Mouse (Mus musculus) hindbrain, embryonic 12.5 days (tissue): ENCODE results near the gene Zbtb38. TPM values are rescaled to one million over a fixed set of nuclear protein-coding genes. Genes with fewer than 3 reads are reported as not detected.

Experiments used
- ATAC-seq: fragments of 200-750 bp; cut with Nextera tagmentation; 2 replicates; pipeline ENCODE4 v1.8.0; 2017; ENCODE audit warnings: moderate TSS enrichment; ENCODE audit not compliant: low FRiP score
- H3K27ac ChIP-seq: fragments of 300-500 bp; sonication (generic); 2 replicates; pipeline ENCODE4 v1.5.1; 2016; ENCODE audit warnings: mild to moderate bottlenecking
- H3K27me3 ChIP-seq: fragments of 300-500 bp; sonication (generic); 2 replicates; pipeline ENCODE4 v1.6.1; 2016; ENCODE audit warnings: mild to moderate bottlenecking
- H3K36me3 ChIP-seq: fragments of 300-500 bp; sonication (generic); 2 replicates; pipeline ENCODE4 v1.6.1; 2016; ENCODE audit warnings: mild to moderate bottlenecking
- H3K4me1 ChIP-seq: fragments of 300-500 bp; sonication (generic); 2 replicates; pipeline ENCODE4 v1.6.1; 2016
- H3K4me2 ChIP-seq: fragments of 300-500 bp; sonication (generic); replicated peaks from 2 replicates; pipeline ENCODE4 v1.6.1; 2016; ENCODE audit warnings: mild to moderate bottlenecking
- H3K4me3 ChIP-seq: fragments of 300-500 bp; sonication (generic); 2 replicates; pipeline ENCODE4 v1.5.1; 2016; ENCODE audit warnings: mild to moderate bottlenecking
- H3K9ac ChIP-seq: fragments of 300-500 bp; sonication (generic); 2 replicates; pipeline ENCODE4 v1.6.1; 2016; ENCODE audit warnings: mild to moderate bottlenecking, moderate library complexity
- H3K9me3 ChIP-seq: fragments of 300-500 bp; sonication (generic); replicated peaks from 2 replicates; pipeline ENCODE4 v1.6.1; 2016; ENCODE audit warnings: mild to moderate bottlenecking
- WGBS: fragments of 180-500 bp; shearing (Covaris S2); methylation state at CpG from one replicate; pipeline ENCODE4 v1.1.7; 2016; 5-methylcytosine and 5-hydroxymethylcytosine counted together
- polyA plus RNA-seq: library from polyadenylated mRNA; unstranded; fragments of >200 nt; fragmentation: Nextera tagmentation; extraction: Ambion mirVana; gene quantifications from 2 replicates; pipeline ENCODE4 v1.2.1, GENCODE M21; 2016

Zbtb38 gene
- polyA plus RNA-seq, 1 experiment from 2014 or later, result 18.0 TPM

DNA sequence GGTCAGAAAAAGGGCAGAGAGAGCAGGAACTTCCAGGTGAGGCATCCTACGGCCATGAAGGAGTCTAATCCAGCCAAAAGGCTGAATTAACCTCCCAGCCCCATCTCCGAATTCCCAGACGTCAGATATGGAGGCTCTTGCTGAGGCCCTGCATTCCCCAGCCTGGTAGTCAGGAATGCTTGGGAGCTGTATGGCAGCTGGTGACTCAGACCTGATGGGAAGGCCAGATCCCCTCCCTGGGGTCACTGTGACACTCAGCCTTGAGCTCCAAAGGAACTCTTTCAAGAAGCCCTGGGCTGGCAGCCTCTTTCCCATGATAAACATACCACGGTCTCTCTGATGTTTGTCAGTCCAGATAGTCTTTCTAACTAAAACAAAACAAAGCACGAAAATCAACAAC is 30.6 kb upstream of the Zbtb38 start:
- WGBS, result 54% methylated on average over 5 of the region's 5 CpGs
- H3K9ac ChIP-seq, result no peak overlapping the region
- H3K36me3 ChIP-seq, result no peaks in the 10 kb centered on the region
- no peak for ATAC-seq
- H3K4me2 ChIP-seq, result no peak overlapping the region
- no peak overlapping the region for H3K4me3 ChIP-seq
- peaks cover 2% of the 10 kb centered on the region; the same call in 1 of the 2 replicates for H3K4me1 ChIP-seq
- no peaks in the 10 kb centered on the region for H3K9me3 ChIP-seq
- no peaks in the 10 kb centered on the region for H3K27me3 ChIP-seq
- H3K27ac ChIP-seq, result no peak overlapping the region

DNA sequence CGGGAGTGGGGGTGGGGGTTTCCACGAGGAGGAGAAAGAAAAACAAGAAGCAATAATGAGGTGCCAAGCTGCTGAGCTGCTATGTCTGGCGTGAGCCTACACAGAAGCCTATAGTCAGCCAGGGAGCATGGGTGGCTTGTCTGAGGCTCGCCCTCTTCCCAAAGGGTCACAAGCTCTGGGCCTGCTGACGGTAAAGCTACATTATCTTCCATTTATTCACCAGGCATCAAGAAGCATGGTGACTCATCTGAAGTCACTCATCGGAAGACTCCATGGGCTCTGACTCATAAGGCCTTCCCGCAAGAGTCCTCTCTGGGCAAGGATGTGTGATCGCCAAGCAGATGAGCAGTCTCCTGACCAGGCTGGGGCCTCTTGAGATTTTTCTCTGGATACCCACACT is 29.4 kb upstream of the Zbtb38 start:
- Histone ChIP-seq H3K4me2 (no peak overlapping the region), H3K36me3 (no peaks in the 10 kb centered on the region), H3K9me3 (no peaks in the 10 kb centered on the region), H3K4me1 (peaks cover 2% of the 10 kb centered on the region; the same call in 1 of the 2 replicates), H3K27me3 (no peaks in the 10 kb centered on the region), H3K9ac (no peak overlapping the region), H3K27ac (no peak overlapping the region), H3K4me3 (no peak overlapping the region)
- 78% methylated on average over 8 of the region's 8 CpGs for WGBS
- ATAC-seq, result no peak

DNA sequence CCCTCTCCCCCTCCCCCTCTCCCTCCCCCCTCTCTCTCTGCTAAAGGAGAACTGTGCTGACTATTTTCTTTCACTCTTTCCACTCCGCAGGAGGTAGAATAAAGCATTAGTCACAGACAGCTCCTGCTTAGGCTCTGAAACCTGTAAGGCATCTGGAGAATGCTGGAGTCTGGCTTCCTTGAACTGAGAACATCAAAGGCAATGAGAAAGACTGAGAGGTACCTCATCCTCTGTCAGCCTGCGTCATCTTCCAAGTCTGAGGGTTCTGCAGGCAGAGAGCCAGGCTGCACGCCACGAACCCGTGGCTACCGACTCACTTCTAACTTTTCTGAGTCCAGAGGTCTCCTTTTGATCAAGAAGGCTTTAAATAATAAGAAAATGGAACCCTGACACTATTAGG is 20.5 kb upstream of the Zbtb38 start:
- Histone ChIP-seq H3K4me1 (peaks cover 9% of the 10 kb centered on the region; the same call in 1 of the 2 replicates), H3K36me3 (no peaks in the 10 kb centered on the region), H3K9ac (no peak overlapping the region), H3K27ac (no peak overlapping the region), H3K4me2 (no peak overlapping the region), H3K9me3 (no peaks in the 10 kb centered on the region), H3K27me3 (no peaks in the 10 kb centered on the region), H3K4me3 (no peak overlapping the region)
- no peak for ATAC-seq
- WGBS, result 8% methylated on average over 6 of the region's 6 CpGs

DNA sequence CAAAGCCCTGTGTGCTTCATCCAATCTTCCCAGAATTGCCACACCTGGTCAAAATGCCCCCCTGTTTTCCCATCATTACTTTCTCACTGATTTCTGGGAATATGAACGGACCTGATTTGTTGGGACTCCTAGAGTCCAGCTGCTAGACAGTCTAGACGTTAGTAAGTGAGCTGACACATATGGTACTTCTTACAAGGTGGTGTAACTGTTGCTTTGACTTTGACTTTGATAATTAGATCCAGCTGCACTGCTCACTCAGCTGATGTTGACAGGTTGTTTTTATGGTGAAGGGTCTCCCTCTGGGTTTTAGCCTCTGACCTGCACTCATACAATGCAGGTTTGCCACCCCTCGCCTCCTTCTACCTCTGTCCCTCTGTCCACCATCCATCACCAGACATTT is 17.8 kb upstream of the Zbtb38 start:
- ATAC-seq, result no peak
- H3K9me3 ChIP-seq, result no peaks in the 10 kb centered on the region
- no peak overlapping the region for H3K4me2 ChIP-seq
- WGBS, result 75% methylated on average over 3 of the region's 3 CpGs
- H3K4me3 ChIP-seq, result no peak overlapping the region
- H3K9ac ChIP-seq, result no peak overlapping the region
- H3K27me3 ChIP-seq, result no peaks in the 10 kb centered on the region
- peaks cover 9% of the 10 kb centered on the region; the same call in 1 of the 2 replicates for H3K4me1 ChIP-seq
- H3K27ac ChIP-seq, result no peak overlapping the region
- no peaks in the 10 kb centered on the region for H3K36me3 ChIP-seq

DNA sequence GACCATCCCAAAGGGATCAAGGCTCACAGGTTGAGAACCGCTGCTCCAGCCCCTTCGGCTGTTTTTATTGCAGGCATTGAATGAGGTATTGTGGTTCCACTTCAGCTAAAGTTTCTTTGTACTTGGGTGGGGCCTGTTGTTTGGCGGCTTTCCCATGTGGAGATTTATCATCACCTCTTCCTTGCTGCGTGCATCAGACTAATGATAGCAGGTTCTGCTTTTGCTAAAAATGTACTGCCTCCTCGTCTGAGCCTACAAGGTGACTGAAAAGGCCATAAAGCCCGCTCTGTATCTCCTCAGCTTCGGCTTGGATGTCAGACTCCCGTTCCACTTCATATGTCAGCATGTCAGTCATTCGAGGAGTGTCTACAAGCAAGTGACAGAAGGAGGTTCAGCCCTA is 17.0 kb upstream of the Zbtb38 start:
- Histone ChIP-seq H3K9me3 (no peaks in the 10 kb centered on the region), H3K4me3 (no peak overlapping the region), H3K36me3 (no peaks in the 10 kb centered on the region), H3K4me2 (no peak overlapping the region), H3K9ac (no peak overlapping the region), H3K4me1 (peaks cover 9% of the 10 kb centered on the region; the same call in 1 of the 2 replicates), H3K27ac (no peak overlapping the region), H3K27me3 (no peaks in the 10 kb centered on the region)
- 81% methylated on average over 9 of the region's 9 CpGs for WGBS
- ATAC-seq, result no peak

DNA sequence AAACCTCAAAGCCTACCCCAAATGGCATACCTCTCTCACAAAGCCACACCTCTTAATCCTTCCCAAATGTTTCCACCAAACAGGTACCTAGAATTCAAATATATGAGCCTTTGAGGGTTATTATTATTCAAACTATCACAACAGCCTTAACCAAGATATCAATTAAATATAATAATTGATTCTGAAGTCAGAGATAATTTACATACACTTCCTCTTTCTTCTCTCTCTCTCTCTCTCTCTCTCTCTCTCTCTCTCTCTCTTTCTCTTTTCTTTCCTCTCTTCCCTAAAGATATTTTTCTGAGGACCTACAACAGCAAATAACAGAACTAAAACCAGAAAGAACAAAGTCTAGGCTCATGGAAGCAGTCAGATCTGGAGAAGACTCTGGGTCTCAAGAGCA is 15.2 kb upstream of the Zbtb38 start:
- no peaks in the 10 kb centered on the region for H3K27me3 ChIP-seq
- no peak overlapping the region for H3K4me3 ChIP-seq
- no peak overlapping the region for H3K4me2 ChIP-seq
- H3K9me3 ChIP-seq, result no peaks in the 10 kb centered on the region
- H3K9ac ChIP-seq, result no peak overlapping the region
- H3K36me3 ChIP-seq, result no peaks in the 10 kb centered on the region
- peaks cover 1% of the 10 kb centered on the region; the same call in 1 of the 2 replicates for H3K4me1 ChIP-seq
- H3K27ac ChIP-seq, result no peak overlapping the region
- ATAC-seq, result no peak

DNA sequence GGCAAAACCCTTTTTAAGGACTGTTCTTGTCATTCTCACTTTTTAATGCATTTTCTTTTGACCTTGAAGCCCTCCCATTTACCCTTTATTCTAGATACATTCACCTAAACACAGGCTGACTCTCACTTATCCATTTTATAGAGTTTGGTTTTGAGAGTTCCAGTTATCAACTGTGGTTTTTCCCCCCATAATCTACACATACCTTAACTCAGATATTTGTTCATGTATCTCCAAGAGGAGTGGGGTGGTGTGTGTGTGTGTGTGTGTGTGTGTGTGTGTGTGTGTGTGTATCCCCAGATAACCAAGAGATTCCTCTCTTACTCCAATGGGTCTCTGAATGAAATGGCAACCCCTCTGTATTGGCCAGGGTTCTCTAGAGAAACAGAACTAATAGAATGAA is 13.4 kb upstream of the Zbtb38 start:
- Histone ChIP-seq H3K27me3 (no peaks in the 10 kb centered on the region), H3K9me3 (no peaks in the 10 kb centered on the region), H3K4me1 (no peaks in the 10 kb centered on the region), H3K4me3 (no peak overlapping the region), H3K4me2 (no peak overlapping the region), H3K9ac (no peak overlapping the region), H3K27ac (no peak overlapping the region), H3K36me3 (no peaks in the 10 kb centered on the region)
- ATAC-seq, result no peak

DNA sequence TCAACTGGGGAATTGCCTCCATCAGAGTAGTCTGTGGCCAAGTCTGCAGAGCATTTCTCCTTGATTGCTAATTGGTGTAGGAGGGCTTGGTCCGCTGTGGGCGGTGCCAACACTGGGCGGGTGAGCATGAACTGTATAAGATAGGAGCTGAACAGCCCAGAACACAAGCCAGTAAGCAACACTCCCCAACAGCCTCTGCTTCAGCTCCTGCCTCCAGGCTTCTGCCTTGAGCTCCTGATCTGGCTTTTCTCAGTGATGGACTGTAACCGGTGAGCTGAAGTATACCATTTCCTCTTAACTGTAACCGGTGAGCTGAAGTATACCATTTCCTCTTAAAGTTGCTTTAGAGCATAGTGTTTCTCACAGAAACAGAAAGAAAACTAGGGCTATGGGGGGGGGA is 12.8 kb upstream of the Zbtb38 start:
- Histone ChIP-seq H3K4me1 (no peaks in the 10 kb centered on the region), H3K9me3 (no peaks in the 10 kb centered on the region), H3K4me2 (no peak overlapping the region), H3K27ac (no peak overlapping the region), H3K36me3 (no peaks in the 10 kb centered on the region), H3K27me3 (no peaks in the 10 kb centered on the region), H3K9ac (no peak overlapping the region), H3K4me3 (no peak overlapping the region)
- ATAC-seq, result no peak
- 72% methylated on average over 5 of the region's 5 CpGs for WGBS

DNA sequence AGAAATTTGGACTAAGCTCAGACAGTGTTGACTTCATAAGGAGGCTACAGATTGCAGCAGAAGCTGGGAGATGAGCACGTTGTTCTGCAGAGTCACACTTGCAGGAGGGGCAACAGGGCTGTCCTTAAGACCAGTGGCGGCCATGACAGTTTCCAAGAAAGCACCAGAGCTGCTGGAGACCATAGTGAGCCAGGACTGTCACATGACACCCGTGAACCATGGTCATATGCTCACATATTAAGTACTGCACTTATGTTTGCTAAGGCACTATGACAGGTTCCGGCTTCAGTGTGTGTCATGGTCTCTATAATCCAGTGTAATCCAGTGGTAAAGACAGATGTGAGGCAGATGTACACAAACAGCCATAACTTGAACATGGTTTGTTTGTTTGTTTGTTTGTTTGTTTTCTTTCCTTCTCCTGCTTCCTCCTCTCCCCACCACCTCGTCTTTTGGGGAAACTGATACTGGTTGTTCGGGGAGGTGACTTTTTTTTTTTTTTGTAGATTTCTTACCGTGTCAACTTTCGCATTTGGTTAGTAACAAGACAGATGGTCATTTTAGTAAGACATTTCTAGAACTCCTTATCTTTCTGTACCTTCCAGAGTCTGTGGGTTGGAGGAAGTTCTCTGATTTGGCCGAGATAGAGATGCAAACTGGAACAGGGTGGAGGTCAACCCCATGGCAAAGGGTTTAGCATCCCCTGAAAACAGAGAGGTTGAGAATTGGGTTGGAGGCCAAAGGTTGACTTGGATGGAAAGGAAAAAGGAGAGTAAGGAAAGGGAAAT is 11.4 kb upstream of the Zbtb38 start:
- Histone ChIP-seq H3K36me3 (no peaks in the 10 kb centered on the region), H3K4me2 (no peak overlapping the region), H3K27me3 (no peaks in the 10 kb centered on the region), H3K9ac (no peak overlapping the region), H3K9me3 (no peaks in the 10 kb centered on the region), H3K4me3 (no peak overlapping the region), H3K27ac (no peak overlapping the region), H3K4me1 (no peaks in the 10 kb centered on the region)
- ATAC-seq, result no peak
- 89% methylated on average over 9 of the region's 9 CpGs for WGBS

DNA sequence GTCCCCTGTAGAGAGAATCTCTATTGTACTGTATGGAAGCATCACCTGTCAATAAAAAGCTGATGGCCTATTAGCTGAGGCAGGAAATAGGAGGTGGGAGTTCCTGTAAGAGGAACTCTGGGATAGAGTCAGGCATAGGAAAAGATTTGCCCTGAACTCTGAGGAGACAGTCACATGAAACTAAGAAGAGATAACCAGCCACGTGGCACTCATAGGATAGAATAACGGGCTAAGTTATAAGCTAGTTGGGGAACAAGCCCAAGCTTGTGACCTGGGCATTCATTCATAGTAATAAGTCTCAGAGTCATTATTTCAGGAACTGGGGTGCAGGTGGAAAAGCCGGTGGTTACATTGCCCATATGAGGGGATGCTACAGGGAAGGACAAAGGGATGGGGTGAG is 10.4 kb upstream of the Zbtb38 start:
- no peaks in the 10 kb centered on the region for H3K27me3 ChIP-seq
- no peak for ATAC-seq
- no peaks in the 10 kb centered on the region for H3K4me1 ChIP-seq
- no peak overlapping the region for H3K9ac ChIP-seq
- no peaks in the 10 kb centered on the region for H3K9me3 ChIP-seq
- H3K36me3 ChIP-seq, result no peaks in the 10 kb centered on the region
- WGBS, result 92% methylated on average over 3 of the region's 3 CpGs
- no peak overlapping the region for H3K4me3 ChIP-seq
- no peak overlapping the region for H3K27ac ChIP-seq
- no peak overlapping the region for H3K4me2 ChIP-seq

DNA sequence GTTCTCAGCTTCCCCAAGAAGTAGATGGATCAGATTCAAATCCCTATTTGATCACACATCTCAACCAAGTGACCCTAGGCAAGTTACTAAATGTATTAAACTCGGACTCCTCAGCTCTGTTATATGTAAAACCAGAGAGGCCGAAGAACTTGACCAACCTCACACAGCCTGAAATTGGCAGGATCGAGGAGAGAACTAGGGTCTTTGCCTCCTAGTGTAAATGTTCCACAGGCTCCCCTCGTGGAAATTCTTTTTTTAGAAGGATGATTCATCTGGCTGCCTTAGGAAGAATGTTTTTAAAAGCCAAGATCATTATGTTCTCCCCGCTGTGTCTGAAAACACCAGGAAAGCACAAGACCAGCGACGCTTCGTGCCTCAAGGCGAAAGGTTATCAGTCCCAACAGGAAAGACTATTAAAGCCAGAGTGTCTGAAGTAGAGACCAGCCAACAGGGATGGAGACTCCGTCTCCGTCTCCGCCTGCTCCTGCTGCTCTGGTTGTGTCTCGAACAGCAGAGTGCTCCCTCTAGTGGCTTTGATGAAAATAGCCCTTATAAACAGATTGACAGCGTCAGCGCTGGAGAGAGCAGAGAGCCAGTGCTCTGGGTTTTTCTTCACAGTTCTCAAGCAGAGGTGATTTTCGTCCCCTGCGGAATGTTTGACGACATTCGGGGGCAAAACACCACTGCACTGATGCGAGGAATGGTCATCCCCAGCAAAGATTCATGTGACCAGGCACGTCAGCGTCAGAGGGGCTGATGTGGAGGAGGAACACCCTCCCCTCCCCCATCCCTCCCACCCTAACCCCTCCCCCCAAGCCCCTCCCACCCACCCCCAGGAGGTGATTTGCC is 6.3 kb upstream of the Zbtb38 start:
- peak overlapping the region; percentile 30 for H3K4me3 ChIP-seq
- 15% methylated on average over 22 of the region's 22 CpGs for WGBS
- H3K27me3 ChIP-seq, result no peaks in the 10 kb centered on the region
- H3K27ac ChIP-seq, result no peak overlapping the region
- peak overlapping the region; percentile 52 for H3K4me2 ChIP-seq
- H3K9me3 ChIP-seq, result no peaks in the 10 kb centered on the region
- no peaks in the 10 kb centered on the region for H3K4me1 ChIP-seq
- H3K9ac ChIP-seq, result peak overlapping the region; percentile 40; the same call in 1 of the 2 replicates
- peak; percentile 95 for ATAC-seq
- H3K36me3 ChIP-seq, result no peaks in the 10 kb centered on the region

DNA sequence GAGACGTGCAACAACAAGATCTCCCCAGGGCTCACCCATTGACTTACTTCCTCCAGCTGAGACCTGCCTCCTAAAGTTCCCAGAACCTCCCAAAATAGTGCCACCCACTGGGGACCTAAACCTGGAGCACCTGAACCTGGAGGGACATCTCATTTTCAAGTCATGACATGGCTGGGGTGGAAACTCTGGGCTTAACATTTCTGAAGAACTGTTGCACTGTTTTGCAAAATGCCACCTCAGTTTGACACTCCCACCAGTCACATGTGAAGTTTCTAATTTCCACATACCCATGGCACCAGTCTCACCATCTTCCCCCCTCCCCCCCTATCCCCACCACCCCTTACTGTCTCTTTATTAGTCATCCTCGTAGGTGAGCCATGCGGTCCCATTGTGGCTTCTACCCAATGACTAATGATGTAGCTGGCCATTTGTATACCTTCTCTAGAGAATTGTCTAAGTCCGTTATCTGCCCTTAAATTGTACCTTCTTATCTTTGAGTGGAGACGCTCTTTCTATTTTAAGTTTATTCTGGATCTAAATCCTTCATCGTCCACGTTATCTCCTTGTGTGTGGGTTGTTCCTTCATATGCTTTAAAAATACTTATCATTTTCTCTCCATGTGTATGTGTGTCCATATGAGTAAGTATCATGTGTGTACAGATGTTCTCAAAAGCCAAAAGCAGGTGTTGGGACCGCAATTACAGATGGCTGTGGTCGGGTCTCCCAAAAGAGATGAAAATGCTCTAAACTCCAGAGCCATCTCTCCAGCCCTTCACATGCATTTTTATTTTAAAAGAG is 4.2 kb upstream of the Zbtb38 start:
- H3K27me3 ChIP-seq, result no peaks in the 10 kb centered on the region
- H3K9me3 ChIP-seq, result no peaks in the 10 kb centered on the region
- H3K9ac ChIP-seq, result no peak overlapping the region
- H3K4me3 ChIP-seq, result no peak overlapping the region
- no peak overlapping the region for H3K4me2 ChIP-seq
- H3K27ac ChIP-seq, result no peak overlapping the region
- peaks cover 6% of the 10 kb centered on the region; the same call in 1 of the 2 replicates for H3K4me1 ChIP-seq
- no peaks in the 10 kb centered on the region for H3K36me3 ChIP-seq
- 93% methylated on average over 9 of the region's 9 CpGs for WGBS
- ATAC-seq, result no peak
